Mouse (Mus musculus): ENCODE data around the gene Krt25.

Gene Krt25

GRCm38 (mm10) chr11:99322851-99323250 is at the start of gene Krt25:
Krt25 (minus strand) TSS chr11:99322951.
- no peak for DNase-seq

DNA sequence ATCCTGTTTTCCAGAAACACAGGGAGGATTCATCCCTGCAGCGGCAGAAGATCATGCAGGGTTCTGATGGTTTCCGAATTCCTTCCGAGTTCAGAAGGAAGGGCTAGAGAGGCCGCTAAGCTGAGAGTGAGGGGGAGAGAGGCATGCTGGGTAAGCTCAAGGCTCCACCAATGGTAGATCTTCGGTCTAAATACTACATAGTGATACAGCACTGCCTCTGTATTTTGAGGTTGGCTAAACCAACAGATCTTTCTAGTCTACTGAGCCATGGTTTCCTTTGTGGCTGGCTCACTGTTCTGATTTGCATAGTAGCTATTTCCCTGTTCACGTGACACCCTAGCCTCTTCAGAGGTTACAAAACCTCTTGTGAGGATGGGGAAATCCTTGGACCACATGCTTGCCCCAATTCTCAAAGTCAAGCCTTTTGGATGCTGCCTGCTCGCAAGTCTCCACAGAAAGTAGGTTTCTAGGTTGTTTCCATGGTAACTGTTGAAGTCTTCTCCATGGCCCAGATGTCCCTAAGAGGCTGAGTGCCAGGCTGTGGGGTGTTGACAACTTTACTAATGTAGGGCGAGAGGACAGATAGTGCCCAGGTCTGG is 47.2 kb upstream of the Krt25 start:
- peak; percentile 75 for DNase-seq

- DNase-seq = no peak
Measured at GRCm38 (mm10) chr11:99369229-99369628, 46.5 kb upstream of the Krt25 start.

DNA sequence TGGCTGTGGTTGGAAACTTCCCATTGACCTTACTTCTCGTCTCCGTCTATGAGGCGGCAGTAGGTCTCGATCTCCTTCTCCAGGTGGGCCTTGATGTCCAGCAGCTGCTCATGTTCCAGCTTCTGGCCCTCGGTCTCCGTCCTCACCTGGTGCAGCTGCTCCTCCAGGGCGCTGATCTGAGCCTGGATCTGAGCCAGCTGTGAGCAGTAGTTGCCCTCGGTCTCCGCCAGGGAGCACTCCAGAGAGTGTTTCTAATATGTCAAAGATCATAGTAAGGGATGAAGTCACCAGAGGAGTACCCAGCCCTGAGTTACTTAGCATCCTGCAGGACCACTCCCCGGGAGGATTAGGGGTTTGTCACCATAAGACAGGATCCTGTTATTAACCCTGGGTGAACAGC is 44.0 kb upstream of the Krt25 start:
- no peak for DNase-seq

- peak; percentile 52 for DNase-seq
Measured at GRCm38 (mm10) chr11:99364412-99364811, 41.7 kb upstream of the Krt25 start.

GRCm38 (mm10) chr11:99361423-99361822 is 38.7 kb upstream of the Krt25 start:
- no peak for DNase-seq

GRCm38 (mm10) chr11:99351004-99351403 is 28.3 kb upstream of the Krt25 start, which contains the start of gene Krt27:
Krt27 (minus strand) TSS chr11:99351104.
- DNase-seq = no peak

GRCm38 (mm10) chr11:99339299-99339847 is 16.6 kb upstream of the Krt25 start:
- no peak for DNase-seq

DNA sequence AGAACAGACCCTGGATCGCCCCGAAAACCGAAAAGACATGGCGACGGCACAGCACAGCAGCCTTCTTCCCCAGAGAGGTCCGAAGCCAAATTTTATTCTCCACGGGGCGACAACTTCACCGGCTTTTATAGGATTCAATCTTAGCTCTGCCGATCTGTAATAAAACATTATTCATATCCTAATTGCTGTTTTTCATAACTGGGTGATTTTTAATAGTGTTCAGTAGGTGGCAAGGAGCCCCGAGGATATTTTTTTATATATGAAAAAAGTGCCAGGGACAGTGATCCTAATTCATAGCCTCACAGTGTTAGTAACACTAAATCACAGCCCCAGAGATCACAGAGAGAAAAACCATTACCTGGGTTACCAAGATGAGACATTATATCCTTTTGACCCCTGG is 15.1 kb upstream of the Krt25 start, which contains the start of gene Krt26:
Gene Krt26, minus strand, starts transcription at position 101 of the 400 bp plus-strand sequence.
- DNase-seq = no peak

GRCm38 (mm10) chr11:99333426-99333825 is 10.7 kb upstream of the Krt25 start:
- peak; percentile 46 for DNase-seq

GRCm38 (mm10) chr11:99329655-99330054 is 6.9 kb upstream of the Krt25 start:
- no peak for DNase-seq

- DNase-seq = no peak
Measured at GRCm38 (mm10) chr11:99321094-99321493, 1.7 kb downstream of the Krt25 start.

- DNase-seq = no peak
Measured at GRCm38 (mm10) chr11:99319127-99319526, 3.6 kb downstream of the Krt25 start.

DNA sequence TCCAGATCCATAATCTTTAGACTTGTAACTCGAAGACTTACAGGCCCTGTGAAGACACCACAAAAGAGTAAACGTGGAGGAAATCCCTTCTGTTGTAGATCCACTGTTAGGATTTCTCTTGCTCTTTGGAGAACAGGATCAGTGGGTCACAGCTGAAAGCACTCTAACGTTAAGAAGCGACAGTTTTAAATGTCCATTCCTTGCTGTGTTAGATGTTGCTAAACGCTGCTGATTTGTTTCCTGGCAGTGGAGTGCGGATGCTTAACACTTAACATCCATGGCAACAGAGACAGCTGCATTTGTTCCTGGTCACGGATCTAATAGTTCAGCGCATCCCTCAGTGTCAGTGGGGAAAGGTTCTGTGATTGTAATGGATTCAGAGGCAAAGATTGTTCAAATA is 6.2 kb downstream of the Krt25 start:
- no peak for DNase-seq

- DNase-seq = no peak
Measured at GRCm38 (mm10) chr11:99314594-99314993, 8.2 kb downstream of the Krt25 start.

DNA sequence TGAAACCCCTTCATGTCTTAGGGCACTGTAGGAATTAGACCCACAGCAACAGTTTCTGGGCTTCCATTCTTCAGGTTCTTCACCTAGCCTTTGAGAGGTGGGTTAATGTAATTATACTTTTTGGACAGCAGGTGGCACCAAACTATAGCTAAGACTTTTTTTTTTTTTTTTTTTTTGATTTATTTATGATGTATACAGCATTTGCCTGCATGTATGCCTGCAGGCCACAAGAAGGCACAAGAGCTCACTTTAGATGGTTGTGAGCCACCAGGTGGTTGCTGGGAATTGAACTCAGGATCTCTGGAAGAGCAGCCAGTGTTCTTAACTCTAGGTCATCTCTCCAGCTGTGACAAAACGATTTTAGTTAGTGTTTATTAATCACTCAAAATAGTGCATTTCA is 11.9 kb downstream of the Krt25 start:
- DNase-seq = no peak

DNA sequence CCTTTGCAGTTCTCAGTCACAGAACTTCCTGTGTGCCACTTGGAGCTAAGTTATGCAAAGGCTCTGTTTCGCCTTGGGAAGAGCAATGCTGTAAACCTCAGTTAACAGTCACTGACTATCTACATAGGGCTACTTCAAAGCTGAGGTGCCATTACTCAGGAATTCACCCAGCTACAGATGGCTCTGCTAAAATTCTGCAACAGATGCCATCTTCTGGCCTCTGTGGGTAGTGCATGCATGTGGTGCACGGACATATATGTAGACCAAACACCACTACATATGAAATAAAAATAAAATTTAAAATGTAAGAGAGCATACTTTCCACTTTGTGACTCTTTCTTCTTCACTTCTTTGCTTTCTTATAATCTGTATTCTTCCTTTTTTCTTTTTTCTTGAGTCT is 15.2 kb downstream of the Krt25 start:
- DNase-seq = peak; percentile 39

- no peak for DNase-seq
Measured at GRCm38 (mm10) chr11:99295039-99295438, 27.7 kb downstream of the Krt25 start.

GRCm38 (mm10) chr11:99292846-99293245 is 29.9 kb downstream of the Krt25 start:
- peak; percentile 38 for DNase-seq

- no peak for DNase-seq
Measured at GRCm38 (mm10) chr11:99284833-99285312, 37.9 kb downstream of the Krt25 start, which contains the start of gene Krt24. Krt24 (minus strand) TSS chr11:99285262.

GRCm38 (mm10) chr11:99284011-99284410 is 38.7 kb downstream of the Krt25 start:
- DNase-seq = no peak

- no peak for DNase-seq
Measured at GRCm38 (mm10) chr11:99283334-99283733, 39.4 kb downstream of the Krt25 start.

DNA sequence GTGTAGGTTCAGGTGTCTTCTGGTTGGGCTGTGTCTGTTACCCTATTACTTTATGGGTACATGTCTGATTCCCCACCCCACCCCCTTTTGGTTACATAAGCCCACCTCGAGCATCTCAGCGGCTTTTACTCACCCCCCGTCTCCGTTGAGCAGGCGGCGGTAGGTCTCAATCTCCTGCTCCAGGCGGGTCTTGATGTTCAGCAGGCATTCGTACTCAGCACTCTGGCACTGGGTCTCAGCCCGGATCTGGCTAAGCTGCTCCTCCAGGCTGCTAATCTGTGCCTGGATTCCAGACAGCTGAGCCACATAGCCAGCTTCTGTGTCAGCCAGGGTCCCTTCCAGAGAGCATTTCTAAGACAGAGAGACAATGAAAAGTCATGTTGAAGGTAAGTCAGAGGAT is 41.6 kb downstream of the Krt25 start:
- no peak for DNase-seq

GRCm38 (mm10) chr11:99279986-99280385 is 42.8 kb downstream of the Krt25 start:
- no peak for DNase-seq

DNA sequence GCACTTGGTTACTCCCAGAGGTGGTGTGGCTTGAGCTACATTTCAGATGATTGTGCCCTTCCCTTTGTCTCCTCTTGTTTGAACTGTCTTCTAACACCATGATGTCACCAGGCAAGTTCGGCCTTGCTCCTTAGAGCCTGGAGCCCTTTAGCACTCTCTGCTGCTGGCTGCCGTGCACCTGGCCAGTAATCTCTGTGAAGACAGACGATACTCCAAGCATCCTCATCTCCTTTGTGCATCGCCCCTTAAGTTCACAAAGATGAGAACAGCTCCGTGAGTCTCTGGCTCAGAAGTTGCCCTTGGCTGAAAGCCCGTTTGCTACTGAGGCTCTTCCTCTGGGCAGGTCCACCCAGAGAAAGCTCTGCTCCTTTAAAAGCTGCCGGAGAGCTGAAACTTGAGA is 46.0 kb downstream of the Krt25 start:
- no peak for DNase-seq

Measured in right cerebral cortex, adult 18-20 months (tissue).